Mouse (Mus musculus) kidney, adult 2 months (tissue): ENCODE results near the gene Rad51.

ENCODE experiments used
- CTCF ChIP-seq: fragments of 200-500 bp; conservative IDR thresholded peaks from 2 replicates; pipeline ENCODE4 v1.5.1; 2011; ENCODE audit warnings: low read depth, mild to moderate bottlenecking, control low read depth, low read length, moderate library complexity, mixed read lengths; ENCODE audit not compliant: insufficient read depth, insufficient read length
- POLR2A ChIP-seq: fragments of 200-500 bp; IDR thresholded peaks from one replicate; pipeline ENCODE4 v1.6.1; 2011; ENCODE audit warnings: low read depth, low read length, control low read depth

GRCm38 (mm10) chr2:119194140-119194539 lies 81.5 kb downstream of the Rad51 start:
- TF ChIP-seq CTCF: no peak
- TF ChIP-seq POLR2A: no peak
